Mouse (Mus musculus) Muller cell, postnatal 12 days (primary cell): Measurements from ENCODE around the gene Lig3.
"Not testable (repeated sequence)": the region's sequence is repeated elsewhere in the genome, so short reads cannot be mapped to it uniquely, and the experiment has no call there.

Experiments used
- DNase-seq: peaks from one replicate; pipeline ENCODE4 v3.0.0-alpha.2; 2015; ENCODE audit errors: inconsistent ontology term

The Lig3 gene

GRCm38 (mm10) chr11:82831008-82831893, 50.3 kb downstream of the Lig3 start:
- peak; percentile 80 for DNase-seq

- not testable (repeated sequence) for DNase-seq
Measured at GRCm38 (mm10) chr11:82832402-82832801, 51.5 kb downstream of the Lig3 start.

GRCm38 (mm10) chr11:82833929-82834328, 53.0 kb downstream of the Lig3 start:
- no peak for DNase-seq

- DNase-seq: not testable (repeated sequence)
Measured at GRCm38 (mm10) chr11:82834359-82834758, 53.5 kb downstream of the Lig3 start.

GRCm38 (mm10) chr11:82835616-82836432, 54.9 kb downstream of the Lig3 start:
- peak; percentile 40 for DNase-seq

- DNase-seq: peak; percentile 53
Measured at GRCm38 (mm10) chr11:82837192-82837591, 56.3 kb downstream of the Lig3 start.

- no peak for DNase-seq
Measured at GRCm38 (mm10) chr11:82837848-82838247, 56.9 kb downstream of the Lig3 start.

GRCm38 (mm10) chr11:82838511-82838910, 57.6 kb downstream of the Lig3 start:
- DNase-seq: peak; percentile 24

GRCm38 (mm10) chr11:82844771-82845414, 64.0 kb downstream of the Lig3 start:
- DNase-seq: no peak

- peak; percentile 87 for DNase-seq
Measured at GRCm38 (mm10) chr11:82845415-82846078, 64.6 kb downstream of the Lig3 start.

GRCm38 (mm10) chr11:82846079-82846436, 65.2 kb downstream of the Lig3 start:
- DNase-seq: no peak

GRCm38 (mm10) chr11:82846938-82847337, 66.0 kb downstream of the Lig3 start:
- DNase-seq: no peak

- DNase-seq: peak; percentile 92
Measured at GRCm38 (mm10) chr11:82847571-82848000, 66.7 kb downstream of the Lig3 start.

- DNase-seq: no peak
Measured at GRCm38 (mm10) chr11:82850259-82850658, 69.4 kb downstream of the Lig3 start.

- DNase-seq: no peak
Measured at GRCm38 (mm10) chr11:82852115-82852514, 71.2 kb downstream of the Lig3 start.

GRCm38 (mm10) chr11:82852540-82852939, 71.6 kb downstream of the Lig3 start:
- no peak for DNase-seq

GRCm38 (mm10) chr11:82852958-82853357, 72.0 kb downstream of the Lig3 start:
- DNase-seq: no peak
